Mouse (Mus musculus) kidney, adult 18-20 months (tissue): ENCODE measurements at regions not wholly inside any gene's neighbourhood (a gene's known extent, or its start where the extent isn't known, plus 50 kb on each side); places are given as distances from the start of the nearest gene placed in this dataset.

ENCODE experiments used
- DNase-seq: peaks from one replicate; pipeline ENCODE4 v3.0.0; 2021

- DNase-seq = peak; percentile 68
Observed at GRCm38 (mm10) chr2:133020173-133020837, 74.6 kb upstream of the Fermt1 start.

DNA sequence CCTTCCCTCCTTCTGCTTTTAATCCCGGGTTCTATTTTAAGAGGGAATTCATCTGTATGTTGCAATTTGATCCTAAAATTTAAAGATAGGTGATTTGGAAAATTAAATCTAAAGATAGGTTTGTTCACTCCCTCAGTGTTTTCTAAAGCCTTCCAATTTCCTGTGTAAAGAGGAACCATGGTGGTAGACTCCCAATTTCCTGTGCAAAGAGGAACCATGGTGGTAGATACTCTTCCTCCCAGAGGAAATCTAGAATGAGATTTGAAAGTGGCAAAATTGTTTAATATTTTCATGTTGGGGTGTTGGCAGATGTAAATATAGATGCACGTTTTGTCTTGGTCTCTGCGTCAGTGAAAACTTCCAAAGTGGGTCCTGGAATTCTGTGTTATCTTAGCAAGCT lies 75.5 kb upstream of the Fermt1 start:
- DNase-seq = no peak

- DNase-seq = no peak
Observed at GRCm38 (mm10) chr2:133027038-133027437, 81.3 kb upstream of the Fermt1 start.

DNA sequence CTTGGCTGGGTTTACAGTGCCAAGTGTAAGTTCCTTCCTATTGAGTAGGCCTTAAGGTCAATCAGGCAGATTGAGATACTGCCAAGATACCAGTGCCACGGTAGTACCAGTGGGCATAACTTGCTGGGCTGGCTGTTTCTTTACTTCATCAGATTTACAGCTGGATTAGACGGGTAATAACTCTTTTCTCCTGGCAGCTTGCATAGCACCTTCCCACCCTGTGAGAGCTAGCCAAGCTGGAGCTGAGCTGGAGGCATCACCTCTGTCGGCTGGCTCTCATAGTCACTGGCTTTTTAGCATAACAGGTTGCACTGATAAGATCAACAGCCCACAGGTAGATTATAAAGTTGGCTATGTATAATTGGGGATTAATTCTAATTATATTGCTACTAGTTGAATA lies 89.7 kb upstream of the Fermt1 start:
- DNase-seq = no peak

DNA sequence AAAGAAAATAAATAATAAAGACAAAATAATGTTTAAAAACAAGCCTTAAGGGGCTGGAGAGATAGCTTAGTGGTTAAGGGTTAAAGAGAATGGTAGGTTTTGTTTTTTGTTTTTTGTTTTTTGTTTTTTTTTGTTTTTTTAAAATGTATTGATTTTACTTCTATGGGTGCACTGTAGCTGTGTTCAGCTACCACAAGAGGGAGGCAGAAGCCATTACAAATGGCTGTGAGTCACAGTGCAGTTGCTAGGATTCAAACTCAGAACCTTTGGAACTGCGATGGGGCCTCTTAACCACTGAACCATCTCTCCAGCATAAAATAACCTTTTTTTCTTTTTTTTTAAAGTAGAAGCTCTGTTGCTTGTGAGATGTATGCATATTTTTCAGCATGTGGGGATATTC lies 95.0 kb upstream of the Fermt1 start:
- no peak for DNase-seq

- no peak for DNase-seq
Observed at GRCm38 (mm10) chr2:133077698-133078356, 132.1 kb upstream of the Fermt1 start.

GRCm38 (mm10) chr2:133090976-133091375 lies 145.3 kb upstream of the Fermt1 start:
- no peak for DNase-seq

- peak; percentile 64 for DNase-seq
Observed at GRCm38 (mm10) chr2:133113642-133114041, 167.9 kb upstream of the Fermt1 start.

DNA sequence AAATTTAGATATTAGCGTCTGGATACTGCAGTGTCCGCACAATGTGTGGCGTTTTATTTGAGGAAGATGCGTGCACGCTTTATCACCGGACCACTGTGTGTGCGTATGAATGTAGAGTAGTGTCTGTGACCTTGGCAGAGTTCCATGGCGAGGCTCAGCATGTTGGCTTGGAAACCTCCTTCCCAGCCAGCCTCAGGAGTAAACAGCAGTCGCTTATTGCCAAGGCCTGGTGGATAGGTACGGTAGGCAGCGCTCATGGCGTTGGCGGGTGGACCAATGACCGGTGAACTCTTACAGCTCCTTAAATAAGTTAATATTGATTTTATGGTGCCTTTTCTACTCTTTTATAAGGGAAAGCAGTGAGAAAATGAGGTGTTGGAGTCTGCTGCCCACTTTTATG lies 172.9 kb upstream of the Fermt1 start:
- no peak for DNase-seq

GRCm38 (mm10) chr2:133125212-133125801 lies 179.6 kb upstream of the Fermt1 start:
- DNase-seq = no peak

DNA sequence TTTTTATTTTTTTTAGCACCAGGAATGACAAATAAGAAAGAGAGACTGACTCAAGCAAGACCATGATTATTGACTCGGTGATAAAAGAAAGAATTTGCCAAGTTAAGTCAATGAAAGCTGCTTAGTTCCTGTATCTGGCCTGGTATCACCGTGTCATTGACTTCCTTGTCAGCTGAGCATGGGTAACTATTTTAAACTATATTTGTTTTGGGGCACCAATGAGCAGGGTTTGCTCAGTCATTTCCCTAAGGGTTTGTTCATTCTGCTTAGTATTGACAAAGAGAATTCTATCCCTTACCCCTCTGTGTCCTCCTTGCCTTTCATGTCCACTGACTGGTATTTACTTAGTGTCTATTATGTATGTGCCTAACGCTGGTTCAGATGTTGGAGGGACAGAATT lies 189.2 kb upstream of the Fermt1 start:
- no peak for DNase-seq

DNA sequence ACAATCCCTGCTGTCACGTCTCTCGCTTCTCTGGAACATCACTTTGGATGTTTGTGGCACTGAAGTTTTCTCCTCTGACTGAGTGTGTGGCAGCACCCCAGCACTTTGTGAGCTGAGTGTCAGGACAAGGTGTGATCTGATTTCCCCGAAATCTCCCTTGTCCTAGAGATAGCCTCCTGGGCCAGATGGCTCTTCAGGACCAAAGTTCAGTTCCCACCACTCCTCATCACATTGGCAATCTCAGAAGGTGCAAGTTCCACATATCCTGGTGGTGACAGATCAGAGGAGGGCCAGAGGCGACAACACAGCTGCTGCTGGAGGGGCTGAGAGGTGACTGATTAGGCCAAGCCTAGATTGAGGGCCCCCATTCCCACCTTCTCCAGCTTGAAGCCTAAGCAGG lies 193.2 kb upstream of the Fermt1 start:
- no peak for DNase-seq

DNA sequence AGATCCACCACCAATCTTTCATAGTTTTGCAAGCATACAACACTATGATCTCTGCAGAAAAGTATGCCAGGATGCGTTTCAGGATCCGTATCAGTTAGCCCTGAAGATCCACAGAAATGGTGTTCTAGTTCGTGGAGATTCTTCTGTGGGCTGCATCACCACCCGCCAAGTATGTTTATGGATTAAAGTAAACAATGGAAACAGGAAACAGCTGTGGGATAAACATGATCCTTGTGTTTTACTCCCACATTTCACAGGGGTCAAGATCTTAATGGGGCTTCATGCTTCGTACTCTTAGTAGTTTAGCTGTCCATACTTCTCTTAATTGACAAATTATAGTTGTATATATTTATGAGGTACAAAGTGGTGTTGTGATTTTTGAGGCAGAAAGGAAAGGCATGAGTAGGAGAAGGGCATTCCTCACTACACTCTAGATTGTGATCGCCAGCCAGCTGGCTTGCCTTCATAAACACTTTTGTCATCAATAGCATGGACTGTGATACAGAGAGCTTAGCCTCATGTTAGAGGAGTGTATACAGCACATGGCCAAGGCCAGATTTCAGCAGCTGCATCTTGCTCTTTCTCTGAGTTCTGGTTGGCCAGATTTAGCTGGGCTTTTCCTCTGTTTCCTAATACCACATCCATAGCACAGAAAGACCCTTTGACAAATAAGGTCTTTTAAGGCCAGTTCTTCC lies 195.8 kb upstream of the Fermt1 start:
- DNase-seq = no peak

- no peak for DNase-seq
Observed at GRCm38 (mm10) chr2:133152461-133152860, 206.8 kb upstream of the Fermt1 start.

DNA sequence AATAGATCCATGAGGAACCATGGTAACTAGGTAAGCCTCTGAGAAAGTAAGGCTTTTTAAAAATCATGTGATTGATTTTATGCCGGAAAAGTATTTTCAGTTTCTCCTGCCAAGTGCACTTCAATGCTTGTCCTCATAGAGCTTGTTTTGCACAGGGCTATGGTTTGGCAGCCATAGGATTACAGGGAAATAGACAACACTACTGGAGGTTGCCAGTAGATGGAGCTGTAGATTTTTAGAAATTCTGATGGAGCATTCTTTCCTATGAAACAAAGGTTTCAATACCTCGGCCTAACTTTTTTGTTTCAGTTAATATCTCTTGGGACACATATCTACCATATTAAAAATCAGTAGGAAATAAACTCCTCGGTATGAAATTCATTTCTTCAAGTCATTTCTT lies 210.8 kb upstream of the Fermt1 start:
- DNase-seq = no peak

DNA sequence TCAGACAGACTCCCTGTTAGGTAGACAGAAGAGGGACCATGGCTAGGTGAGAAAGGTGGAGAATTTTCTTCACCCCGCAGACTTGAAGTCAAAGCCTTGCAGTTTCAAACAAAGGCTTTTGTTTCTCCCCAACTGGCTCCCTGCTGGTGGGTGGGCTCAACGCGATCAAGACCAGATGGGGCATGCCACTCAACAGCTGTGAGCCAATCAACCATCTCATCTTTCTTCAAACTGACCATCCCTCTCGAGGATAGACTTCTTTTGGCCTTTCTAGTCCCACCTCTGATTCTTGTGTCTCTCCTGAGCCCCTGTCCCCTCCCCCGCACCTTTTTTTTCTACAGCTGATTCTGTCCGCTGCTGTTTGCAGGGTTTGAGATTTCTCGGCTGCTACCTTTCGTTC lies 212.5 kb upstream of the Fermt1 start:
- no peak for DNase-seq

DNA sequence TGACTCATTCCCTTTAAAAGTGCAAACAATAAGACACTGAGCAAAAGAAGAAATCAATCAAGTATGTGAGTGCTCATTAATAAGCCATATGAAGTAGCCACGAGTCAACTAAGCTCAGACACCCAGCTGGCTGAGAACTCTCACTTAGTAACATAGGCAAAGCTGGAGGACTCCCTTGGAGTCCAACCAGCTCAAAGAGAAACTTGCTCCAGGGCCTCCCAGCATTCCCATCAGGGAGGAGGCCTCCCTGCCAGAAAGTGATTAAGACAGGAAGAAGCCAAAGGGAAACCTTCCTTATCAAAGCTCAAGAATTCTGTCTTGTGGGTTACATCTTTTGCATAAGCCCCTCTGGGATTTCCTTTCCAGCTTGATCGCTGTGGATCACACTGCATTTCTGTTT lies 213.7 kb upstream of the Fermt1 start:
- DNase-seq = no peak

DNA sequence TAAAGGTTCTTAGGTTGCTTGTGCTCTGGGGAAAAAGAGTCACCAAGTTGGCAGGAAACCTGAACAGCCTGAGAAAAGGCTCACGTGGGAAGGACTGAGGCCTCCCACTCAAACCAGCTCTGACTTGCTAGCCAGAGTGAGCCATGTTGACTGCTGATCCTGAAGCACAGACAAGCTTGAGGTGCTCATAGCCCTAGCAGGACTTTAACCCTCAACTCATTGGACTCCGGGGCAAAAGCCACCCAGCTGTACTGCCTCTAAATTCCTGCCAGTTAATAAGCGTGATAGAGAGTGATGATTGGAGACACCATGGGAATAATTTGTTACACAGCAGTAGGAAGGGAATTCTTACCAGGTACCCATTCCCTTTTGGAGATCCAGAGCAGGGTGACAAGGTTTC lies 230.7 kb upstream of the Fermt1 start:
- DNase-seq = peak; percentile 45

GRCm38 (mm10) chr2:133181216-133181615 lies 235.5 kb upstream of the Fermt1 start:
- peak; percentile 40 for DNase-seq

DNA sequence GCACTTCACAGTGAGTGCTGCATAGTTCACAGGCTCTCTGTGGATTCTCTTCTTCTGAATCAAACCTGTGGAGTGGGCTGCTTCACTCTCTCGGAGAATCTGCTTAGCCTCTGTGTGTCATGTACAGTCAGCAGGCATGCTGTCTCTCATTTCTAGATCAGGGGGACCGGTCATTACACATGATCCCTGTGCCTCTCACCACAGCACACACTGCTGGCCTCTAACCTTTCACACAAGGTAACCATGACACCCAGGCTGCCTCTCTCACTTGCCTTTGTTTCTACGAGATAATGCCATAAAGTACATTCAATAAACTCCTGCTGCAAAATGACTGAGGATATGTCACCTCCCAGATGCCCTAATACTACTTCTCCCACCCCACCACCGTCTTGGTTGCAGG lies 237.2 kb upstream of the Fermt1 start:
- DNase-seq = no peak

- DNase-seq = no peak
Observed at GRCm38 (mm10) chr2:133204295-133204866, 258.7 kb upstream of the Fermt1 start.

GRCm38 (mm10) chr2:133208498-133208897 lies 262.8 kb upstream of the Fermt1 start:
- no peak for DNase-seq

GRCm38 (mm10) chr2:133221762-133222556 lies 276.3 kb upstream of the Fermt1 start:
- no peak for DNase-seq
